Mouse (Mus musculus) inflammation-experienced regulatory T-cells, adult 16 weeks (primary cell): ENCODE results near the gene Secisbp2l. TPM values are rescaled to one million over a fixed set of nuclear protein-coding genes. Genes with fewer than 3 reads are reported as not detected.

ENCODE experiments used
- polyA plus RNA-seq: library from polyadenylated mRNA; unstranded; fragments of 100-300 nt; shearing (Covaris generic); gene quantifications from one replicate; pipeline ENCODE4 v1.2.1, GENCODE M21; 2017

The Secisbp2l gene
- 27.0 TPM for polyA plus RNA-seq

GRCm38 (mm10) chr2:125782719-125783109, at the start of gene Secisbp2l:
Gene Secisbp2l (minus strand): TSS chr2:125782870.

GRCm38 (mm10) chr2:125724086-125724430, 58.6 kb downstream of the Secisbp2l start, which contains the start of gene Shc4:
Gene Shc4 (minus strand): TSS chr2:125724148.

Other genes with a start within 250 kb of the Secisbp2l start
- 17.1 TPM for gene Cep152, start 157.8 kb downstream of the Secisbp2l start, polyA plus RNA-seq
- 17.7 TPM for gene Eid1, start 109.8 kb downstream of the Secisbp2l start, polyA plus RNA-seq
- gene Shc4, start 58.7 kb downstream of the Secisbp2l start, polyA plus RNA-seq: 0.20 TPM
- gene Galk2, start 76.2 kb upstream of the Secisbp2l start, polyA plus RNA-seq: 45.2 TPM
- 58.9 TPM for gene Cops2, start 76.3 kb upstream of the Secisbp2l start, polyA plus RNA-seq